Mouse (Mus musculus) T-helper 2 cell (primary cell): Measurements from ENCODE around the gene Gm20821.
"Not testable (repeated sequence)": the region's sequence is repeated elsewhere in the genome, so short reads cannot be mapped to it uniquely, and the experiment has no call there.

ENCODE experiments used
- in situ Hi-C: fragments of 300-600 bp; cut with MboI, MseI; formaldehyde crosslinking; loops from one replicate; pipeline ENCODE4 v1.15.1; 2025; ENCODE audit warnings: high pct_unique_total_duplicates

Gene Gm20821

DNA sequence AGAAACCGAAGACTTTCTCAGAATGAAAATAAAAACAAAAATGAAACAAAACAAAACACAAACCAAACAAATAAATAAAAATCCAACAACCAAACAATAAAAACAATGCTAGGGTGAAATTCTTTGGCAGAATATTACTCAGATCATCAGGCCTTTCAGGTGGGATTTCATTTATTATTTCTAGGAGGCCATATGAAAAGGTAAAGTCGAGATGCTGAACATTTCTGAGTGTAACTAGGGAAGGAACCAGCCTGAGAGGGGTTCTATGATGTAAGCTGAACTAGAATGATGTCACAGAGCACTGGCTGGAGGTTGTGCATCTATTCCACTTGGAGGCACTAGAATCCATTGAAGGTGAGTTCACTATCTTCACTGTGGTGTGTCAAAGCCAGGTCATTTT lies at the start of gene Gm20821:
Gm20821 (plus strand) TSS at position 301 of the 400 bp plus-strand sequence.
- in situ Hi-C loops: not testable (repeated sequence)
